Mouse (Mus musculus) liver, adult 2 months (tissue): ENCODE data around the gene Scn2a.

ENCODE experiments used
- CTCF ChIP-seq: fragments of 200-500 bp; IDR thresholded peaks from 2 replicates; pipeline ENCODE4 v1.5.1; 2011; ENCODE audit warnings: low read depth, low read length, control low read depth
- POLR2A ChIP-seq: fragments of 200-500 bp; IDR thresholded peaks from 2 replicates; pipeline ENCODE4 v1.6.1; 2011; ENCODE audit warnings: low read length, control low read depth; ENCODE audit not compliant: insufficient read depth; ENCODE audit errors: extremely low read depth

GRCm38 (mm10) chr2:65652636-65653035 lies 32.1 kb downstream of the Scn2a start:
- TF ChIP-seq POLR2A (no peak), CTCF (no peak)
